Mouse (Mus musculus): ENCODE measurements around the gene Syn2. TPM values are rescaled to one million over a fixed set of nuclear protein-coding genes. Genes with fewer than 3 reads are reported as not detected.

Syn2 gene
- polyA plus RNA-seq (2015; fragmentation: Nextera tagmentation; extraction: Ambion mirVana): 45.1 and 59.3 TPM in 2 replicates

DNA sequence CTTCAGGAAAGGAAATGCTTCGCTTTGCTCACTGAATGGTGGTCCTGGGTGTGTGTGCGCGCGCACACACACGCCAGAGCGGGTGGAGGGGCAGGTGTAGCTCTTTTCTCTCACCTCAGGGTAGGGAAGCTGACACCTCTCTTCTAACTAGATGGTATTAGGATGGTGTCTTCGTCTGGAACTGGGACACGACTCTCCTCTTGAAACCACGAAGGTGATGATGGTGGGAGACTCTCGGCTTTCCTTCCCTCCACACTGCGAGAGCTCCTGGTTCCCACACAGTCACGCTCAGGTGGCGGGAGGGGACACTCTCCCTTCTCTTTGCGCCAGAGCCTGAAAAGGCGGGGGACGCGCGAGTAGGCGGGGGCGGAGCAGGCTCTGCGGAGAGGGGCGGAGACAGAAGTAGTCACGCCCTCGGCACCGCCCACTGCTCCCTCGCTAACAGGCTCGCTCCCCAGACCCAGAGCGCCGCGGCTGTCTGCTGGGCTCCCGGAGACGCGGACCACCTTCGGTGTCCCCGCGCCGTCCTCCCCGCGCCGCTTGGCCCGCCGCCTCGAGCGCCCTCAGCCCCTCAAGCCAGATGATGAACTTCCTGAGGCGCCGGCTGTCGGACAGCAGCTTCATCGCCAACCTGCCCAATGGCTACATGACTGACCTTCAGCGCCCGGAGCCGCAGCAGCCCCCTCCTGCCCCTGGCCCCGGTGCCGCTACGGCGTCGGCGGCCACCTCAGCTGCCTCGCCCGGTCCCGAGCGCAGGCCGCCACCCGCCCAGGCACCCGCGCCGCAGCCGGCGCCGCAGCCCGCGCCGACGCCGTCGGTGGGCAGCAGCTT is at the start of gene Syn2:
Syn2 (plus strand) TSS at position 402 of the 831 bp plus-strand sequence.
- H3K27me3 ChIP-seq (ENCODE audit: control insufficient read depth, insufficient read depth, low read depth, low read length): no peaks in the 10 kb centered on the region
- H3K27ac ChIP-seq (ENCODE audit: low read length): peak within 1 kb of the TSS; percentile 73
- peaks cover 12% of the 10 kb centered on the region for H3K4me1 ChIP-seq (ENCODE audit: control insufficient read depth, insufficient read depth, low read length)
- ATAC-seq: peak; percentile 96
- H3K36me3 ChIP-seq (ENCODE audit: control insufficient read depth, insufficient read depth, low read length): no peaks in the 10 kb centered on the region
- H3K9ac ChIP-seq (ENCODE audit: low read depth, low read length): peak within 1 kb of the TSS; percentile 82
- H3K4me3 ChIP-seq (ENCODE audit: low read depth, low read length): peak within 1 kb of the TSS; percentile 69
- H3K9me3 ChIP-seq (replicated peaks; ENCODE audit: control insufficient read depth, low read length, poor library complexity, severe bottlenecking): no peaks in the 10 kb centered on the region
- peak within 1 kb of the TSS; percentile 75 for H3K4me2 ChIP-seq (ENCODE audit: low read length)
- WGBS: 1% methylated on average over 75 of the region's 75 CpGs

DNA sequence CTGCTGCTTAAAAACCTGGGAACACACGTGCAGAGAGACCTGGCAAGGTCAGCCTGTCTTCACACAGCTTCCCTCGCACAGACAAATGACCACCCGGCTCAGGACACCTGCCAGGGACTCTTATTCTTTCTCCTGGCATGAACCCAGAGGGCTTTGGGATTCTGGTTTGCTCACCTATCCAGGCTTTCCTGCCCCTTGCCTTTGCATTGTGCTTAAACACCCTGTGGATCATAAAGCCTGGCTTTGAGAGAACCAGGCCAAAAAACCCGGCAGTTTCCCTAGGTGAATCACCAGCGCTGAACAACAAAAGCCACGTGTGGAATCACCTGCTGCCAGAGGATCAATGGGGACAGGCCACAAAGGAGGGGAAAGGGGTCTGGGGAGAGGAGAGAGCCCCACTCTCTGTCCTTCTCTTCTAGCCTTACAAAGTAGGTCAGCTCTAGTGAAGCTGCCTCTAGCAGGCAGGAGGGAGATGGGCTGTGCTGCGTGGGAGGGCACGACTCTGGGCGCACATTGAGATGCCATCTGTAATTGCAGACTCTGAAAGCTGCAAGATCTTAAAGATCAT is 49.3 kb upstream of the Syn2 start:
- H3K27me3 ChIP-seq (ENCODE audit: control insufficient read depth, insufficient read depth, low read depth, low read length): no peaks in the 10 kb centered on the region
- no peak for ATAC-seq
- no peaks in the 10 kb centered on the region for H3K36me3 ChIP-seq (ENCODE audit: control insufficient read depth, insufficient read depth, low read length)
- no peak overlapping the region for H3K9ac ChIP-seq (ENCODE audit: low read depth, low read length)
- 36% methylated on average over 9 of the region's 9 CpGs for WGBS
- no peak overlapping the region for H3K4me2 ChIP-seq (ENCODE audit: low read length)
- no peak overlapping the region for H3K27ac ChIP-seq (ENCODE audit: low read length)
- H3K9me3 ChIP-seq (replicated peaks; ENCODE audit: control insufficient read depth, low read length, poor library complexity, severe bottlenecking): no peaks in the 10 kb centered on the region
- H3K4me3 ChIP-seq (ENCODE audit: low read depth, low read length): no peak overlapping the region
- H3K4me1 ChIP-seq (ENCODE audit: control insufficient read depth, insufficient read depth, low read length): peaks cover 5% of the 10 kb centered on the region

DNA sequence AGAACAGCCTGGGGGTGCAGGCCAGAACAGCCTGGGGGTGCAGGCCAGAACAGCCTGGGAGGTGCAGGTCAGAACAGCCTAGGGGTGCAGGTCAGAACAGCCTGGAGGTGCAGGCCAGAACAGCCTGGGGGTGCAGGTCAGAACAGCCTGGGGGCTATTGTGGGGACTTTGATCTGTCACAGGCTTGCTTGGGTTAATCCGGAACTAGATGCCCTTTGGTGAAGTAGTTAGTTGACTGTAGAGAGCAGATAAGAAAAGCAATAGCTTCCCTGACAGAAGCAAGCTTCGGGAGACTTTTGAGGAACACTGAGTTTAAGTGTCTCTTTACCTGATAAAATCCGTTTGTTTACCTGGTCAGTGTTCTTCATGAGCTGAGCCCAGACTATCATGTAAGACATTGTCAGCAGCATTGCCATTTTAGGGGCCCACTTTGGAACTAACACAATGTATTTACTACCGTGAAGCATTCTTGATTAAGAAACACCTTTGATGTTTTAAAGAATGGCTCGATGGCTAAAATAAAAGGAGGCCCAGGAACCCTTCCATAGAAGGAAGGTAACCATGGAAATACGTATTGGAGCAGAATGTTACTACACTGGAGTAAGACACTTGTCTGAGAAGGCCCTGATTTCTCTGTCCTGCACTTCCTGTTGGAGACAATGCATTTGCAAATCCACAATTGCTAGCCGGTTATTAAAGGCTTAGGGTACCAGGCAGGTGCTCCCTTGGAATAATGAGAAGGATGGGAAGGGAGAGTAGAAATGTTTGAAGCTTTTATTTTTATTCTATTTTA is 46.2 kb upstream of the Syn2 start:
- H3K27me3 ChIP-seq (ENCODE audit: control insufficient read depth, insufficient read depth, low read depth, low read length): no peaks in the 10 kb centered on the region
- no peak overlapping the region for H3K4me2 ChIP-seq (ENCODE audit: low read length)
- no peak overlapping the region for H3K9ac ChIP-seq (ENCODE audit: low read depth, low read length)
- 37% methylated on average over 7 of the region's 7 CpGs for WGBS
- peaks cover 5% of the 10 kb centered on the region for H3K4me1 ChIP-seq (ENCODE audit: control insufficient read depth, insufficient read depth, low read length)
- H3K4me3 ChIP-seq (ENCODE audit: low read depth, low read length): no peak overlapping the region
- no peaks in the 10 kb centered on the region for H3K9me3 ChIP-seq (replicated peaks; ENCODE audit: control insufficient read depth, low read length, poor library complexity, severe bottlenecking)
- no peak overlapping the region for H3K27ac ChIP-seq (ENCODE audit: low read length)
- H3K36me3 ChIP-seq (ENCODE audit: control insufficient read depth, insufficient read depth, low read length): no peaks in the 10 kb centered on the region
- ATAC-seq: no peak

GRCm38 (mm10) chr6:115091737-115092136 is 43.0 kb upstream of the Syn2 start:
- Histone ChIP-seq H3K36me3 (ENCODE audit: control insufficient read depth, insufficient read depth, low read length) (no peaks in the 10 kb centered on the region), H3K9me3 (replicated peaks; ENCODE audit: control insufficient read depth, low read length, poor library complexity, severe bottlenecking) (no peaks in the 10 kb centered on the region), H3K9ac (ENCODE audit: low read depth, low read length) (no peak overlapping the region), H3K4me3 (ENCODE audit: low read depth, low read length) (no peak overlapping the region), H3K4me2 (ENCODE audit: low read length) (no peak overlapping the region), H3K27me3 (ENCODE audit: control insufficient read depth, insufficient read depth, low read depth, low read length) (no peaks in the 10 kb centered on the region), H3K4me1 (ENCODE audit: control insufficient read depth, insufficient read depth, low read length) (no peaks in the 10 kb centered on the region), H3K27ac (ENCODE audit: low read length) (no peak overlapping the region)
- ATAC-seq: no peak
- 84% methylated on average over 1 of the region's 1 CpGs for WGBS

DNA sequence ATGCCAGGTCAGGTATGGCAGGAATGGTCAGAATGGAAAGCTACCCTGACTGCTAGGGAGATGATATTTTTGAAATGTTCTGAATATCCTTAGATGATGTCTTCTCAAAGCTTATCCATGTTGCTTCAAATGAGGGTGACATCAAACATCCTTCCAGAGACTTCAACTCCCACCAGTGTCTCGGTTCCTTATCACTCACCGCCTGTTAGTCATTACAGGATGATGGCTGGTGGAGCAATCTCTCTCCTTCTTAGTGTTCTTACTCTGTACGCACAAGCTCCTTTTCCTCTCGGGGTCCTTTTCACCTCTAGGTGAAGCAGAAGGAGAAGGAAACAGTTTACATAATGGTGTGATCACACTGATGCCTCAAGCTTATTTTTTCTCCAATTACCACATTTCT is 32.2 kb upstream of the Syn2 start:
- Histone ChIP-seq H3K4me1 (ENCODE audit: control insufficient read depth, insufficient read depth, low read length) (no peaks in the 10 kb centered on the region), H3K27me3 (ENCODE audit: control insufficient read depth, insufficient read depth, low read depth, low read length) (no peaks in the 10 kb centered on the region), H3K4me2 (ENCODE audit: low read length) (no peak overlapping the region), H3K9ac (ENCODE audit: low read depth, low read length) (no peak overlapping the region), H3K27ac (ENCODE audit: low read length) (no peak overlapping the region), H3K4me3 (ENCODE audit: low read depth, low read length) (no peak overlapping the region), H3K36me3 (ENCODE audit: control insufficient read depth, insufficient read depth, low read length) (no peaks in the 10 kb centered on the region), H3K9me3 (replicated peaks; ENCODE audit: control insufficient read depth, low read length, poor library complexity, severe bottlenecking) (no peaks in the 10 kb centered on the region)
- ATAC-seq: no peak
- WGBS: 74% methylated on average over 4 of the region's 4 CpGs

DNA sequence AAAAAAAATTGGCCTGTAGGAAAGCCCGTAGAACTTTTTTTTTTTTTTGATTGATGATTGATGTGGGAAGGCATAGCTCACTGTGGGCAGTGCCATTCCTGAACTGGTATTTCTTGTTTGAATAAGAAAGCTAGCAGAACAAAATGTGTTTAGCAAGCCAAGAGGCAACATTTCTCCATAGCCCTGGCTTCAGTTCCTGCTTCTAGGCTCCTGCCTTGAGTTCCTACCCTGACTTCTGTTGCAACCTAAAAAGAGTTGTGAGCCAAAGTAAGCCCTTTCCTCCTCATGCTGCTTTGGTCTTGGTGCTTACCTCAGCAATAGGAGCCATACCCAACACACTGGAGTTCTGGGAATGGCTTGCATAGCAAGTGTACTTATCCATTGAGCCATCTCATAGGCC is 23.3 kb upstream of the Syn2 start:
- H3K9ac ChIP-seq (ENCODE audit: low read depth, low read length): no peak overlapping the region
- H3K27me3 ChIP-seq (ENCODE audit: control insufficient read depth, insufficient read depth, low read depth, low read length): no peaks in the 10 kb centered on the region
- ATAC-seq: no peak
- H3K27ac ChIP-seq (ENCODE audit: low read length): no peak overlapping the region
- H3K9me3 ChIP-seq (replicated peaks; ENCODE audit: control insufficient read depth, low read length, poor library complexity, severe bottlenecking): no peaks in the 10 kb centered on the region
- H3K4me2 ChIP-seq (ENCODE audit: low read length): no peak overlapping the region
- WGBS: 90% methylated on average over 1 of the region's 1 CpGs
- no peak overlapping the region for H3K4me3 ChIP-seq (ENCODE audit: low read depth, low read length)
- no peaks in the 10 kb centered on the region for H3K36me3 ChIP-seq (ENCODE audit: control insufficient read depth, insufficient read depth, low read length)
- H3K4me1 ChIP-seq (ENCODE audit: control insufficient read depth, insufficient read depth, low read length): no peaks in the 10 kb centered on the region

DNA sequence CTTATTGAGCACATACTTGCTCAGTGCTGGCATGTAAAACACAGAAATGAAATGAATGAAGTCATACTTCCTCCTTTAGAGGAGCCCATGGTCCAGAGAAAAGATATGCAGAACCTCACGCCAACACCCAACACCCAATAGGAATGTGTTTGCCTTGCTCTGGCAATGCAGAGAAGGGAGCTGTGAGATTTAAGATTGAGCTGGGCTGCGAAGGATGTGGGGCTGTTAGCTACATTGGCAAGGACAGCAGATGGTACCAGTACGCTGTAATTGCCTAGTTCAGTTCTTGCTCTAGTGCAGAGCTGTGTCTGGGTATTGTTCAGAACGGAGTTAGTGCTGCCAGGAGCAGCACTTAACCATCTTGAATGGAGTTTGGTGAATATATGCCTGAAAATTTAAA is 12.5 kb upstream of the Syn2 start:
- Histone ChIP-seq H3K27ac (ENCODE audit: low read length) (peak overlapping the region; percentile 73; the same call in 1 of the 2 replicates), H3K4me1 (ENCODE audit: control insufficient read depth, insufficient read depth, low read length) (peaks cover 30% of the 10 kb centered on the region), H3K9ac (ENCODE audit: low read depth, low read length) (no peak overlapping the region), H3K4me3 (ENCODE audit: low read depth, low read length) (no peak overlapping the region), H3K36me3 (ENCODE audit: control insufficient read depth, insufficient read depth, low read length) (no peaks in the 10 kb centered on the region), H3K9me3 (replicated peaks; ENCODE audit: control insufficient read depth, low read length, poor library complexity, severe bottlenecking) (no peaks in the 10 kb centered on the region), H3K27me3 (ENCODE audit: control insufficient read depth, insufficient read depth, low read depth, low read length) (no peaks in the 10 kb centered on the region), H3K4me2 (ENCODE audit: low read length) (no peak overlapping the region)
- 75% methylated on average over 4 of the region's 4 CpGs for WGBS
- ATAC-seq: no peak

DNA sequence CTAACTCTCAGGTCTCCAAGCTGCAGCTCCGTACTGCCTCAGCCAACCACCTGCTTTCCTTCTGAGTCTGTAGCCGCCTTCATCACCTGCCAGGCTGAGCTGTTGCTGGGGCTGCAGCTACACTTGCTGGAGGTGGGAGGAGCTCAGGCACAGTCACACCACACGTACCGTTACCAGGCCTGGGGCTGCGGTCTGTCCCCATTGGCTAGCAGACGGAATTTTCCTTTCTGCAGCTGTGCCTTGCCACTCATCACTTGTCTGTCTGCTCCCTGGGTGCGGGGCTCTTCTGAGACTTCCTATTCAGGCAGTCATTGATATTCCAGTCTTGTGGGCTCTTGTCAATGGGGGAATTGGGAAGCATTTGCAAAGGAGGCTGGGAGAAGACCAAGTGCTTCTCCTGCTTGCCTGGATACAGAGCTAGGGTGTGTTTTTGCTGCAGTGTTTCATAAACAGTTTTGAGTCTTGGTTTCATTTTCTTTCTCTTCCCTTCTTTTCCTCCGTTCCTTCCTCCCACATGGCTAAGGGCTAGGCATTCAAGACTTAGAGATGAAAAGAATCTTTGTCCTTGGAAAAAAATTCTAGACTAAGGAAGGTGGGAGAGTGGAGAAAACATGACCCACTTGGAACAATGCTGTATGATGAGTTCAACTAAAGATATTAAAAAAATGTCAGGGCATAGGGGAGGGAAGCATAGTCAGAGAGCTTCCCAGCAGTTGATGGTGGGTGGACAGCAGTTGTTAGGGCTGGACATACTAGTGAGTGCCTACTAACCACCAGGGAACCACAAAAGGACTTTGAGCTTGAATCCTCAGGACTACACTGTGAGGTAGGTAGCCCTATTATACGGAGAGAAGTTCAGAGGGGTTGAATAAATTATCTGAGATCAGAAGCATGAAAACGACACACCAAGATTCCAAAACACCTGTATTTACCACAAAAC is 11.2 kb upstream of the Syn2 start:
- Histone ChIP-seq H3K4me2 (ENCODE audit: low read length) (peak overlapping the region; percentile 26), H3K9me3 (replicated peaks; ENCODE audit: control insufficient read depth, low read length, poor library complexity, severe bottlenecking) (no peaks in the 10 kb centered on the region), H3K9ac (ENCODE audit: low read depth, low read length) (no peak overlapping the region), H3K4me1 (ENCODE audit: control insufficient read depth, insufficient read depth, low read length) (peaks cover 38% of the 10 kb centered on the region), H3K4me3 (ENCODE audit: low read depth, low read length) (no peak overlapping the region), H3K27me3 (ENCODE audit: control insufficient read depth, insufficient read depth, low read depth, low read length) (no peaks in the 10 kb centered on the region), H3K27ac (ENCODE audit: low read length) (peak overlapping the region; percentile 73), H3K36me3 (ENCODE audit: control insufficient read depth, insufficient read depth, low read length) (no peaks in the 10 kb centered on the region)
- ATAC-seq: peak; percentile 83
- WGBS: 14% methylated on average over 10 of the region's 10 CpGs
